17 mouse cellular contexts compared by ENCODE assay signal in genomic region chr9:66615141-66615540, GRCm38 (mm10). TPM values are rescaled to one million over a fixed set of nuclear protein-coding genes. Genes with fewer than 3 reads are reported as not detected.
DNase-seq lines count a peak whose midpoint lies in the region; ATAC-seq and TF ChIP-seq lines count a peak whose summit lies in the region.
"Had no signal": no experiment of that assay in that cellular context is flagged by ENCODE, and none has a peak within 500 bp of the region (broad histone marks: within the 10 kb centered on the region; RNA-seq: fewer than 3 reads in every experiment).

No protein-coding gene starts in this region.

- TF ChIP-seq CTCF in lung, postnatal 0 days (IDR thresholded peaks at IDR 0.05): no peak

- WGBS in lung, postnatal 0 days: 36% methylated on average over 9 of the region's 9 CpGs
- WGBS in embryonic facial prominence, embryonic 10.5 days: 70% methylated on average over 9 of the region's 9 CpGs

- H3K4me2 ChIP-seq in lung, postnatal 0 days (replicated peaks; ENCODE audit: low read depth, low read length): no peak overlapping the region
- H3K4me2 ChIP-seq: limb, embryonic 12.5 days; lung, embryonic 15.5 days; neural tube, embryonic 15.5 days had no signal

- no peaks in the 10 kb centered on the region for H3K9me3 ChIP-seq in lung, postnatal 0 days (ENCODE audit: low read length)
- H3K9me3 ChIP-seq in embryonic facial prominence, embryonic 10.5 days: no peaks in the 10 kb centered on the region
- H3K9me3 ChIP-seq: limb, embryonic 12.5 days; lung, embryonic 15.5 days; neural tube, embryonic 15.5 days had no signal

- H3K27ac ChIP-seq in lung, postnatal 0 days (ENCODE audit: low read length): no peak overlapping the region
- no peak overlapping the region for H3K27ac ChIP-seq in embryonic facial prominence, embryonic 10.5 days (replicated peaks)
- H3K27ac ChIP-seq: limb, embryonic 12.5 days; lung, embryonic 15.5 days; neural tube, embryonic 15.5 days had no signal

- no peaks in the 10 kb centered on the region for H3K36me3 ChIP-seq in lung, postnatal 0 days (ENCODE audit: insufficient read depth, low read length)
- no peaks in the 10 kb centered on the region for H3K36me3 ChIP-seq in embryonic facial prominence, embryonic 10.5 days (replicated peaks)
- H3K36me3 ChIP-seq: limb, embryonic 12.5 days; lung, embryonic 15.5 days; neural tube, embryonic 15.5 days had no signal

- H3K27me3 ChIP-seq in lung, postnatal 0 days (replicated peaks; ENCODE audit: insufficient read depth, low read length): no peaks in the 10 kb centered on the region
- H3K27me3 ChIP-seq in embryonic facial prominence, embryonic 10.5 days (replicated peaks; ENCODE audit: low read depth, poor library complexity, severe bottlenecking): no peaks in the 10 kb centered on the region
- H3K27me3 ChIP-seq: limb, embryonic 12.5 days; lung, embryonic 15.5 days; neural tube, embryonic 15.5 days had no signal

- no peak for TF ChIP-seq EP300 in lung, postnatal 0 days (IDR thresholded peaks at IDR 0.05)

- no peak overlapping the region for H3K4me3 ChIP-seq in lung, postnatal 0 days (ENCODE audit: low read depth, low read length)
- no peak overlapping the region for H3K4me3 ChIP-seq in embryonic facial prominence, embryonic 10.5 days
- H3K4me3 ChIP-seq: limb, embryonic 12.5 days; lung, embryonic 15.5 days; neural tube, embryonic 15.5 days had no signal

- ATAC-seq in lung, postnatal 0 days: no peak
- peak; percentile 71 for ATAC-seq in neutrophil, adult 5-6 weeks (ENCODE audit: extremely low read depth, insufficient number of reproducible peaks, low FRiP score, poor library complexity, severe bottlenecking)
- ATAC-seq: forebrain, embryonic 16.5 days; midbrain, embryonic 16.5 days had no signal

- peaks cover 12% of the 10 kb centered on the region; the same call in 1 of the 2 replicates for H3K4me1 ChIP-seq in lung, postnatal 0 days (ENCODE audit: insufficient read depth, low read depth, low read length)
- H3K4me1 ChIP-seq in embryonic facial prominence, embryonic 10.5 days: peaks cover 20% of the 10 kb centered on the region

- DNase-seq in lung, postnatal 0 days (ENCODE audit: low spot score): peak; percentile 46
- DNase-seq in lung, postnatal 36 days: no peak
- DNase-seq in T-cell, adult 2 months (ENCODE audit: low spot score): peak; percentile 87
- peak; percentile 66 to 80 for DNase-seq in thymus, postnatal 36 days
- DNase-seq in embryo, embryonic 10.5 days (ENCODE audit: low spot score): no peak
- DNase-seq in embryonic facial prominence, embryonic 10.5 days (ENCODE audit: low spot score): no peak
- DNase-seq in layer of hippocampus, postnatal 25 days (ENCODE audit: extremely low spot score in 1 of 2, low spot score in 1 of 2): no peak
- DNase-seq: gastrocnemius, postnatal 36 days; heart, postnatal 14 days; kidney, adult 18-20 months; layer of hippocampus, postnatal 36 days had no signal

- H3K9ac ChIP-seq in lung, postnatal 0 days (replicated peaks; ENCODE audit: low read depth): no peak overlapping the region
- H3K9ac ChIP-seq: limb, embryonic 12.5 days; lung, embryonic 15.5 days; neural tube, embryonic 15.5 days had no signal

RNA-seq across cellular contexts. Expression of gene Usp3, which starts 22.2 kb away (rescaled TPM):
- 45.9 and 51.8 TPM in 2 replicates for polyA plus RNA-seq in lung, postnatal 0 days (2015; fragmentation: Nextera tagmentation; extraction: Ambion mirVana)
- 95.1 and 127 TPM in 2 replicates for total RNA-seq in neutrophil, adult 5-6 weeks (2017)
- polyA plus RNA-seq in embryonic facial prominence, embryonic 10.5 days (2016; fragmentation: Nextera tagmentation; extraction: Ambion mirVana): 103 and 106 TPM in 2 replicates
- 10 to 100 TPM; 37.6 to 38.6 TPM for total RNA-seq in layer of hippocampus, postnatal 25 days (2021)

Comparison
In these comparisons a context has a peak if more than half of its experiments do, and no peak if none do; other contexts are left out.
1. DNase-seq: peak in lung, postnatal 0 days (single experiment), T-cell, adult 2 months (single experiment) and thymus, postnatal 36 days (2 of 2); none in lung, postnatal 36 days (single experiment), embryo, embryonic 10.5 days (single experiment), embryonic facial prominence, embryonic 10.5 days (single experiment) and layer of hippocampus, postnatal 25 days (0 of 2).